Mouse (Mus musculus): Measurements from ENCODE around the gene Fancf. TPM values are rescaled to one million over a fixed set of nuclear protein-coding genes. Genes with fewer than 3 reads are reported as not detected.
A peak's percentile ranks its signal among the peaks of the same experiment; 100 is the strongest.

Gene Fancf
- total RNA-seq, 4 experiments from 2014 or later = 1.1 to 2.3 (median 1.9) TPM

GRCm38 (mm10) chr7:51840515-51840914 is 21.6 kb downstream of the Fancf start:
- no peak for DNase-seq (ENCODE audit: low spot score)

- DNase-seq (ENCODE audit: low spot score) = peak; percentile 31
Observed at GRCm38 (mm10) chr7:51831917-51832316, 30.1 kb downstream of the Fancf start.

- no peak for DNase-seq (ENCODE audit: low spot score)
Observed at GRCm38 (mm10) chr7:51823562-51824338, 38.3 kb downstream of the Fancf start.

- DNase-seq (ENCODE audit: low spot score) = no peak
Observed at GRCm38 (mm10) chr7:51821467-51821866, 40.6 kb downstream of the Fancf start.

- no peak for DNase-seq (ENCODE audit: low spot score)
Observed at GRCm38 (mm10) chr7:51819891-51820290, 42.2 kb downstream of the Fancf start.

GRCm38 (mm10) chr7:51818251-51818974 is 43.7 kb downstream of the Fancf start:
- no peak for DNase-seq (ENCODE audit: low spot score)

- DNase-seq (ENCODE audit: low spot score) = no peak
Observed at GRCm38 (mm10) chr7:51816283-51816839, 45.7 kb downstream of the Fancf start.

- no peak for DNase-seq (ENCODE audit: low spot score)
Observed at GRCm38 (mm10) chr7:51815473-51816282, 46.4 kb downstream of the Fancf start.

Other genes starting within 250 kb of the Fancf start
- gene Slc17a6, start 240.3 kb downstream of the Fancf start, total RNA-seq (2022) = not detected
- 1 to 10 TPM; 3.2 to 4.7 (median 4.4) TPM for gene Gas2, start 252 bp downstream of the Fancf start, total RNA-seq (2022)
- gene Svip, start 143.8 kb upstream of the Fancf start, total RNA-seq (2022) = 10 to 100 TPM; 25.0 to 32.3 (median 28.9) TPM
- gene 1700015G11Rik, start 153.5 kb upstream of the Fancf start, total RNA-seq (2022) = not detected